8 mouse cellular contexts compared by ENCODE assay signal in genomic region chr12:52602883-52603694, GRCm38 (mm10).
A peak's percentile ranks its signal among the peaks of the same experiment; 100 is the strongest.
DNase-seq lines count a peak whose midpoint lies in the region; ATAC-seq and TF ChIP-seq lines count a peak whose summit lies in the region.

No protein-coding gene starts in this region.

- 0 out of 2 replicates have a peak, but pooled peaks have one; percentile 2 for TF ChIP-seq CTCF in bone marrow, adult 2 months (IDR thresholded peaks at IDR 0.05; ENCODE audit: control insufficient read depth, insufficient read depth, low read length)

- H3K9me3 ChIP-seq in embryonic facial prominence, embryonic 15.5 days (replicated peaks) = no peaks in the 10 kb centered on the region
- 0 out of 2 replicates have a peak, but pooled peaks cover 2% of the 10 kb centered on the region for H3K9me3 ChIP-seq in kidney, embryonic 14.5 days (ENCODE audit: control insufficient read depth, low read length)

- WGBS in bone marrow, adult 2 months = under 1% methylated on average over 35 of the region's 35 CpGs
- WGBS in embryonic facial prominence, embryonic 15.5 days = under 1% methylated on average over 35 of the region's 35 CpGs
- under 1% methylated on average over 35 of the region's 35 CpGs for WGBS in kidney, embryonic 14.5 days

- peak; percentile 97 for DNase-seq in 416B (ENCODE audit: low read depth)
- DNase-seq in heart, adult 9 months (ENCODE audit: low spot score in 2 of 2) = peak; percentile 81 to 86
- peak; percentile 83 for DNase-seq in liver
- peak; percentile 82 to 90 for DNase-seq in spleen, postnatal 4 days (ENCODE audit: low spot score in 2 of 2)

- ATAC-seq in embryonic facial prominence, embryonic 15.5 days (ENCODE audit: insufficient number of reproducible peaks, low FRiP score, low TSS enrichment, low read depth) = peak; percentile 89
- peak; percentile 92 for ATAC-seq in kidney, embryonic 14.5 days (ENCODE audit: low FRiP score, low TSS enrichment)
- ATAC-seq in monocyte, adult 5-6 weeks (replicated peaks; ENCODE audit: insufficient number of reproducible peaks, low FRiP score, low TSS enrichment, poor library complexity, severe bottlenecking) = peak; percentile 82

- peak overlapping the region; percentile 67 for H3K4me2 ChIP-seq in embryonic facial prominence, embryonic 15.5 days (replicated peaks)
- peak overlapping the region; percentile 65 for H3K4me2 ChIP-seq in kidney, embryonic 14.5 days (replicated peaks; ENCODE audit: low read depth, low read length)

- no peaks in the 10 kb centered on the region for H3K27me3 ChIP-seq in embryonic facial prominence, embryonic 15.5 days
- H3K27me3 ChIP-seq in kidney, embryonic 14.5 days (ENCODE audit: control insufficient read depth, insufficient read depth, low read length) = no peaks in the 10 kb centered on the region

- H3K36me3 ChIP-seq in embryonic facial prominence, embryonic 15.5 days = no peaks in the 10 kb centered on the region
- no peaks in the 10 kb centered on the region for H3K36me3 ChIP-seq in kidney, embryonic 14.5 days (ENCODE audit: control insufficient read depth, insufficient read depth, low read length)

- peak overlapping the region; percentile 71 for H3K27ac ChIP-seq in bone marrow, adult 2 months (ENCODE audit: control insufficient read depth, insufficient read depth, low read depth, low read length, poor library complexity)
- peak overlapping the region; percentile 96 for H3K27ac ChIP-seq in embryonic facial prominence, embryonic 15.5 days (replicated peaks)
- H3K27ac ChIP-seq in kidney, embryonic 14.5 days (ENCODE audit: low read depth, low read length) = peak overlapping the region; percentile 85

- H3K9ac ChIP-seq in embryonic facial prominence, embryonic 15.5 days = peak overlapping the region; percentile 73
- peak overlapping the region; percentile 74 for H3K9ac ChIP-seq in kidney, embryonic 14.5 days (ENCODE audit: low read depth, low read length)

- H3K4me3 ChIP-seq in bone marrow, adult 2 months (replicated peaks; ENCODE audit: control insufficient read depth, low read depth, low read length) = peak overlapping the region; percentile 83
- H3K4me3 ChIP-seq in embryonic facial prominence, embryonic 15.5 days (replicated peaks) = peak overlapping the region; percentile 89
- H3K4me3 ChIP-seq in kidney, embryonic 14.5 days (ENCODE audit: low read length) = peak overlapping the region; percentile 91

- TF ChIP-seq POLR2A in bone marrow, adult 2 months (IDR thresholded peaks at IDR 0.05; ENCODE audit: borderline replicate concordance, control insufficient read depth, low read depth, low read length) = peak; percentile 46

- no peaks in the 10 kb centered on the region; the same call in 1 of the 2 replicates for H3K4me1 ChIP-seq in bone marrow, adult 2 months (ENCODE audit: control insufficient read depth, insufficient read depth, low read length)
- H3K4me1 ChIP-seq in embryonic facial prominence, embryonic 15.5 days = peaks cover 14% of the 10 kb centered on the region; the same call in 1 of the 2 replicates
- 0 out of 2 replicates have a peak, but pooled peaks cover 3% of the 10 kb centered on the region for H3K4me1 ChIP-seq in kidney, embryonic 14.5 days (ENCODE audit: control insufficient read depth, insufficient read depth, low read length)

Comparison
In these comparisons a context has a peak if more than half of its experiments do, and no peak if none do; other contexts are left out.
1. Peak in every context shown above with its lines: DNase-seq, ATAC-seq, H3K4me3 ChIP-seq and H3K27ac ChIP-seq.